Mouse (Mus musculus) limb, embryonic 14.5 days (tissue): ENCODE measurements around the gene Pold2. TPM values are rescaled to one million over a fixed set of nuclear protein-coding genes. Genes with fewer than 3 reads are reported as not detected.

Experiments used
- ATAC-seq: fragments of 200-750 bp; cut with Nextera tagmentation; 2 replicates; pipeline ENCODE4 v1.8.0; 2017; ENCODE audit warnings: low read depth, moderate number of reproducible peaks, moderate TSS enrichment; ENCODE audit not compliant: low FRiP score
- DNase-seq: peaks from one replicate; pipeline ENCODE4 v3.0.0-alpha.2; 2015; ENCODE audit warnings: low spot score
- H3K27ac ChIP-seq: fragments of 300-500 bp; sonication (generic); replicated peaks from 2 replicates; pipeline ENCODE4 v1.5.1; 2014; ENCODE audit warnings: low read depth, mild to moderate bottlenecking, low read length, moderate library complexity, mixed read lengths
- H3K27me3 ChIP-seq: fragments of 300-500 bp; sonication (generic); 2 replicates; pipeline ENCODE4 v1.6.1; 2014; ENCODE audit warnings: low read length, mixed read lengths; ENCODE audit not compliant: control insufficient read depth, insufficient read depth
- H3K36me3 ChIP-seq: fragments of 300-500 bp; sonication (generic); 2 replicates; pipeline ENCODE4 v1.6.1; 2014; ENCODE audit warnings: mild to moderate bottlenecking, low read length, moderate library complexity, mixed read lengths; ENCODE audit not compliant: control insufficient read depth, insufficient read depth
- H3K4me1 ChIP-seq: fragments of 300-500 bp; sonication (generic); 2 replicates; pipeline ENCODE4 v1.6.1; 2014; ENCODE audit warnings: antibody characterized with exemption, low read length, mixed read lengths; ENCODE audit not compliant: control insufficient read depth, insufficient read depth
- H3K4me2 ChIP-seq: fragments of 300-500 bp; sonication (generic); replicated peaks from 2 replicates; pipeline ENCODE4 v1.6.1; 2014; ENCODE audit warnings: low read depth, mild to moderate bottlenecking, low read length, moderate library complexity; ENCODE audit not compliant: severe bottlenecking
- H3K4me3 ChIP-seq: fragments of 300-500 bp; sonication (generic); replicated peaks from 2 replicates; pipeline ENCODE4 v1.5.1; 2014; ENCODE audit warnings: low read length
- H3K9ac ChIP-seq: fragments of 300-500 bp; sonication (generic); 2 replicates; pipeline ENCODE4 v1.6.1; 2014; ENCODE audit warnings: mild to moderate bottlenecking, low read depth, low read length, moderate library complexity; ENCODE audit not compliant: severe bottlenecking
- H3K9me3 ChIP-seq: fragments of 300-500 bp; sonication (generic); 2 replicates; pipeline ENCODE4 v1.6.1; 2016; ENCODE audit warnings: low read length; ENCODE audit not compliant: control insufficient read depth
- POLR2A ChIP-seq: fragments of 200-500 bp; IDR thresholded peaks from 2 replicates; pipeline ENCODE4 v1.8.0; 2012; ENCODE audit warnings: inconsistent platforms, mild to moderate bottlenecking, moderate library complexity, borderline replicate concordance; ENCODE audit not compliant: insufficient read depth, insufficient read length; ENCODE audit errors: extremely low read depth
- WGBS: fragments of 180-500 bp; shearing (Covaris S2); extraction: QIAGEN DNeasy Blood & Tissue Kit; methylation state at CpG from one replicate; pipeline ENCODE4 v1.1.7; 2014; 5-methylcytosine and 5-hydroxymethylcytosine counted together
- polyA plus RNA-seq, 2 experiments: library from polyadenylated mRNA; depleted of rRNA in 1 of 2; stranded (reverse) in 1 of 2; unstranded in 1 of 2; fragments of >200 nt; fragmentation: Nextera tagmentation in 1 of 2; extraction: Ambion mirVana in 1 of 2; gene quantifications; 2 replicates each; pipeline versions ENCODE4 v1.2.1 to v1.2.3; 2012 to 2014

Pold2 gene
- polyA plus RNA-seq, 2 experiments, result 95.8 to 158 TPM

DNA sequence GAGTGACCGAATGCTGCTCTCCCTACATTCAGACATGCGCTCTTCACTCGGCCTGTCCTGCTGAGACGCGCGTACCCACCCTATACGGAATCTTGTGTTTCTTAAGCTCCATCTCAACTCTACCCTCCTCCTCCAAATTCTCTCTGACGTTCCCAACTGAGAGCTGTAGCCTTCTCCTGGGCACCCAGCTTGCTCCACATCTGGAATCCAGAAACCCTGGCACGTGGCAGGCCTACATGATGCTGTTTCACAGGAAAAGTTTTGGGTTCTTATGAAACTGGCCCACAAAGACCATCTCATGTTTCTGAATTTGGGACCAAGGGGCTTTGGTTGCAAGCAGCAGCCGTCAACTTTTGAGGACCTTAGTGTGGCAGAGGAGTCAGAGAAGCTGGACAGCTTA lies 21.2 kb upstream of the Pold2 start:
- Histone ChIP-seq H3K4me1 (peaks cover 22% of the 10 kb centered on the region), H3K4me3 (no peak overlapping the region), H3K9ac (no peak overlapping the region), H3K36me3 (no peaks in the 10 kb centered on the region), H3K27ac (no peak overlapping the region), H3K4me2 (no peak overlapping the region), H3K27me3 (peaks cover 10% of the 10 kb centered on the region; the same call in 1 of the 2 replicates), H3K9me3 (no peaks in the 10 kb centered on the region)
- WGBS, result 78% methylated on average over 10 of the region's 10 CpGs
- no peak for TF ChIP-seq POLR2A
- DNase-seq (no peak), ATAC-seq (no peak)

DNA sequence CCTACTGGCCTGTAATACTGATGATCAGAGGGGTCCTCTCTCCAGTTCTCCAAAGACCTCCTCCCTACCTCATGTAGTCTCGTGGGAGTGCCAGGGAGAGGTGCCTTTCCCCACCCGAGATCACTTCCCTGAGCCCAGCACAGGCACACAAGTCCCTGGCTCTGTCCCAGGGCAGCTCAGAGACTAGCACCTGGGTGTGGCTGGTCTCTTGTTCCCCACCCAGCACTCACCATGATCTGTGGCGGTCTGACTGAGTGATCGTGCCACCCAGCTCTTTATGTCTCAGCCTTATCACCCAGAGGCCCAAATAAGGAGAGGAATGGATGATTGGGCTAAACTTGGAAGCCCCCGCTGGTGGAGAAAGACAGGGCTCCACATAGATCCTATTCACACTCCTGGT lies 20.4 kb upstream of the Pold2 start, which contains the start of gene Myl7:
Gene Myl7 (minus strand): TSS at position 252 of the 400 bp plus-strand sequence.
- no peak within 1 kb of the TSS for H3K4me2 ChIP-seq
- peaks cover 22% of the 10 kb centered on the region for H3K4me1 ChIP-seq
- DNase-seq, result no peak
- no peak for ATAC-seq
- 68% methylated on average over 5 of the region's 5 CpGs for whole genome bisulfite sequencing
- no peak for TF ChIP-seq POLR2A
- no peaks in the 10 kb centered on the region for H3K9me3 ChIP-seq
- H3K27ac ChIP-seq, result no peak within 1 kb of the TSS
- no peak within 1 kb of the TSS for H3K9ac ChIP-seq
- H3K27me3 ChIP-seq, result peaks cover 10% of the 10 kb centered on the region; the same call in 1 of the 2 replicates
- H3K36me3 ChIP-seq, result no peaks in the 10 kb centered on the region
- no peak within 1 kb of the TSS for H3K4me3 ChIP-seq

DNA sequence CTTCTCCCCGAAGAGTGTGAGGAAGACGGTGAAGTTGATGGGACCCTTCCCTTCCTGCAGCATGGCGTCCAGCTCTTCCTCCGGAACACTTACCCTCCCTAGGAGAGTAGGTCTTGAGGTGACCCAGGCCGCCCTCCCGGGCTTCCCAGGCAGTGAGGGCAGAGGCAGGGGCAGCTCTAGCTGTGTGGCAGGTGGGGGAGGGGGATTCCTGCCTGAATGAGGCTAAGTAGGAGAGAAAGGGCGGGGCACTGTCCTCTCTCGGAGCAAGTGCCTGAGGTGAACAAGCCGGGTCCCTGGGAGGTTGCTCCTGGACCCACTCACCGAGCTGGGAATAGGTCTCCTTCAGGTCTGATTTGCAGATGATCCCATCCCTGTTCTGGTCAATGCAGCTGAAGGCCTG lies 19.7 kb upstream of the Pold2 start:
- no peak for TF ChIP-seq POLR2A
- DNase-seq (no peak), ATAC-seq (no peak)
- Histone ChIP-seq H3K9me3 (no peaks in the 10 kb centered on the region), H3K27me3 (peaks cover 10% of the 10 kb centered on the region; the same call in 1 of the 2 replicates), H3K9ac (no peak overlapping the region), H3K4me3 (no peak overlapping the region), H3K4me2 (no peak overlapping the region), H3K27ac (no peak overlapping the region), H3K36me3 (no peaks in the 10 kb centered on the region), H3K4me1 (peaks cover 20% of the 10 kb centered on the region)
- 22% methylated on average over 10 of the region's 10 CpGs for WGBS

DNA sequence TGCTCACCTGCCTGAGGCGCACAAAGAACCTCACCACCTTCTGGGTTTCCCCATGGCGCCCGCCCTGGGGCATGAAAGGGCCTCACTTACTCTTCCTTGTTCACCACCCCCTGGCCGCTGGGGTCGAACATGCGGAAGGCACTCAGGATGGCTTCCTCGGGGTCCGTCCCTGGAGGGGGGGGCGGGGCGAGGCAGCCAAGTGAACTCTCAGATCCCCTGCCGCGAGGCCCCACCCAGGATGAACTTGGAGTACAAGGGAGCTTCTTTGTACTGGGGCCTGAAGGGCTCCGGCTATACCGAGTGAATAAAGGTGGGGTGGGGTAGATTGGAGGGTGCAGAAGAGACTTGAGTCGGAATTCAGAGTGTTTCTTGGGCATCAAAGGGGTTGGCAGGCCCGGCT lies 19.1 kb upstream of the Pold2 start:
- Histone ChIP-seq H3K27me3 (peaks cover 10% of the 10 kb centered on the region; the same call in 1 of the 2 replicates), H3K4me2 (no peak overlapping the region), H3K4me1 (peaks cover 14% of the 10 kb centered on the region), H3K9me3 (no peaks in the 10 kb centered on the region), H3K36me3 (no peaks in the 10 kb centered on the region), H3K4me3 (no peak overlapping the region), H3K27ac (no peak overlapping the region), H3K9ac (no peak overlapping the region)
- DNase-seq (no peak), ATAC-seq (no peak)
- TF ChIP-seq POLR2A, result no peak
- WGBS, result 13% methylated on average over 15 of the region's 16 CpGs

DNA sequence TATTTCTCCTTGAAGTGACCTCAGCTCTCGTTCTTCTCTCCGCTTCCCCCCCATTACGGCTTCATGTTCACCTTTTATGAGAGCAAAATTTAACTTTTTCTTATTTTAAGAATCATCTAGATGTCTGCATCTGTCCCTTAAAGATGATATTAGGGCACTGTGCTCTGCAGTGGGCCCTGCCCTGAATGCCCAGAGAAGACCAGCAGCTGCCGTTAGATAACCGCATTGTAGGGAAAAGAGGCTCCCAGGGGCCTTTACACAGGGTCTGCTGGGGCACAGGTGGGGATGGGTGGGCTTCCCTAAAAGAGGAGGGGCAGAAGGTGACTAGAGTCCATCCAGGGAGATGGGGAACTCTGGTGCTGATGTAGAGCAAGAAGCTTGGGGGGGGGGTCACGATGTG lies 15.7 kb upstream of the Pold2 start:
- peaks cover 17% of the 10 kb centered on the region for H3K4me1 ChIP-seq
- H3K9me3 ChIP-seq, result no peaks in the 10 kb centered on the region
- WGBS, result 66% methylated on average over 6 of the region's 6 CpGs
- H3K9ac ChIP-seq, result no peak overlapping the region
- H3K27ac ChIP-seq, result no peak overlapping the region
- no peak for DNase-seq
- H3K4me2 ChIP-seq, result no peak overlapping the region
- no peak overlapping the region for H3K4me3 ChIP-seq
- no peak for ATAC-seq
- no peaks in the 10 kb centered on the region for H3K36me3 ChIP-seq
- no peak for TF ChIP-seq POLR2A
- peaks cover 10% of the 10 kb centered on the region; the same call in 1 of the 2 replicates for H3K27me3 ChIP-seq
